ENCODE assay signal across 16 mouse cellular contexts in genomic region chr9:22000296-22000695, GRCm38 (mm10). TPM values are rescaled to one million over a fixed set of nuclear protein-coding genes. Genes with fewer than 3 reads are reported as not detected.
"Had no signal": no experiment of that assay in that cellular context is flagged by ENCODE, and none has a peak within 500 bp of the region (broad histone marks: within the 10 kb centered on the region; RNA-seq: fewer than 3 reads in every experiment).

No protein-coding gene starts in this region.

- DNase-seq: gastrocnemius, adult 2 months; gastrocnemius, postnatal 10 days; gastrocnemius, postnatal 25 days; heart, adult 18-20 months; heart, postnatal 10 days; heart, postnatal 4 days; kidney, adult 18-20 months; kidney, adult 8-10 months; kidney, postnatal 10 days; kidney, postnatal 25 days; kidney, postnatal 4 days; liver; liver, embryonic 13.5 days had no signal

RNA-seq across cellular contexts. Expression of gene Ccdc151, which starts 2.1 kb away (rescaled TPM):
- total RNA-seq: gastrocnemius, adult 2 months; gastrocnemius, postnatal 10 days; gastrocnemius, postnatal 25 days; granulocyte monocyte progenitor cell, adult 5-6 weeks; heart, adult 8-10 months; heart, postnatal 10 days; heart, postnatal 25 days; heart, postnatal 4 days had no signal

RNA-seq across cellular contexts. Expression of gene Rgl3, which starts 11.1 kb away (rescaled TPM):
- total RNA-seq: granulocyte monocyte progenitor cell, adult 5-6 weeks had no signal
